Mouse (Mus musculus) common myeloid progenitor, adult 5-6 weeks (primary cell): Measurements from ENCODE around the gene 1700022I11Rik. TPM values are rescaled to one million over a fixed set of nuclear protein-coding genes. Genes with fewer than 3 reads are reported as not detected.
"Not testable (repeated sequence)": the region's sequence is repeated elsewhere in the genome, so short reads cannot be mapped to it uniquely, and the experiment has no call there.

ENCODE experiments used
- ATAC-seq: replicated peaks from 2 replicates; pipeline ENCODE4 v1.8.0; 2016; ENCODE audit warnings: low read depth, mild to moderate bottlenecking, moderate TSS enrichment, inconsistent platforms; ENCODE audit not compliant: poor library complexity, severe bottlenecking
- total RNA-seq: library from RNA; stranded (forward); fragments of 200-1000, 187-1606 nt; gene quantifications from 2 replicates; pipeline ENCODE4 v1.2.3, GENCODE M21; 2017

1700022I11Rik gene
- total RNA-seq, 1 experiment from 2014 or later: 0.41 TPM

DNA sequence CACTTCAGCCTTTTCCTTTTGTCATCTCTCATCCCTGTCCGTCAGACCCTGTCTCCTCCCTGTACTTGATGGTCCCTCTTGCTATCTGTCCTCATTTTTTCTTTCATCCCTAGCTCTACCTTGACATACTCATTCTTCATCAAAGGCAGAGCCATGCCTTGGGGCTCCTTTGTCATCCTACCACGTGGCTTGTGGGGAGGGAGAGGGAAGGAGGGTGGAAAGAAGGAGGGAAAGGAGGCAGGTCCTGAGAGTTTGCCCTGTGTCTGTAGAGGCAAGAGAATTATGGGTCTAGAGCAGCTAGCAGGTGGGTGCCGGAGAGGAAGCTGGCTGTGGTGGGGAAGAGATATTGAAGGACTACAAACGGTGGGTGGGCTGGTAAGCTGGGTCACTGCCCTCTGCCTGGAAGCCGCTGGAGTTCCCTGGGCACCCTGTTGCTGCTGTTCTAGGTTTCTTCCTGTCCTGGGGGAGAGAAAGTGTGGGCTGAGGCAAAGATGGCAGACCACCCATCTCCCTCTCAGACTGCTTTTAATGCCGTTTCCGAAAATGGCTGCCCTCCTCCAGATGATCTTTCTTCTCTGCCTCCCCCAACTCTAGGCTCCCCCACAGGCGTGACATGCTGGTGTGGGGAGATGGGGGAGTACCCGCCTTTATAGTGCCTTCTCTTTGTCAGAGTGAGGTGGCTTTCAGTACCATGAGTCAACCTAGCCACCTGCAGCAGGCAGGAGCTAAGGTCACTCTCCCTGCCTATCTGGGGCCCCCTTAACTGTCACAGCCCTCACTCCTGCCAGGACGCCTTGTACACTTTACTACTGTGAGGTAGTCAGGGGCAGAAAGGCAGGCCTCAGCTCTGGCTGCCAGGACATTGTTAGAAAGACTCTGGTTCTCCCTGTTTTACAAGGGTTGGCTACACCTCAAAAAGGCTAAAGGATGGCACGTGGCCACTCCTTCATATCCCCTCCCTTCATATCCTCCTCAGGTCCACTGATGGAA, 17.9 kb upstream of the 1700022I11Rik start:
- no peak for ATAC-seq

DNA sequence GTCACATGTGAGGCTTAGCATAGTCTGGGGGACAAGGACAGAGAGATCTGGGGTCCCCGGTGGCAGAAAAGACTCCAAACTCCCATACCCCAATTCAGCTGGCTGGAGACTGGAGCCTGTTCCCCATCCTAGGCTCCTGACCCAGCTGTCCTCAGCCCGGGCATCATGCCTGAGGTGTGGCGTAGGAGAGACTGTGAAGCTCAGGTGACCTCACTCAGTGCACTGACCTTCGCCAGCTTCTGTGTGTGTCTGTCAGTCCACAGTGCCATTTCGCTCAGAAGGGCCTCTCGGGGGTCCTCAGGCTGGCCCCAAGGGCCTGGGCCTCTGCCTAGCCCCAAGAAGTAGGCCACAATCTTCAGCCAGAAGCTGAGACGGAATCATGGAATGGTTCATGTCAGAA, 16.8 kb upstream of the 1700022I11Rik start:
- ATAC-seq: no peak

DNA sequence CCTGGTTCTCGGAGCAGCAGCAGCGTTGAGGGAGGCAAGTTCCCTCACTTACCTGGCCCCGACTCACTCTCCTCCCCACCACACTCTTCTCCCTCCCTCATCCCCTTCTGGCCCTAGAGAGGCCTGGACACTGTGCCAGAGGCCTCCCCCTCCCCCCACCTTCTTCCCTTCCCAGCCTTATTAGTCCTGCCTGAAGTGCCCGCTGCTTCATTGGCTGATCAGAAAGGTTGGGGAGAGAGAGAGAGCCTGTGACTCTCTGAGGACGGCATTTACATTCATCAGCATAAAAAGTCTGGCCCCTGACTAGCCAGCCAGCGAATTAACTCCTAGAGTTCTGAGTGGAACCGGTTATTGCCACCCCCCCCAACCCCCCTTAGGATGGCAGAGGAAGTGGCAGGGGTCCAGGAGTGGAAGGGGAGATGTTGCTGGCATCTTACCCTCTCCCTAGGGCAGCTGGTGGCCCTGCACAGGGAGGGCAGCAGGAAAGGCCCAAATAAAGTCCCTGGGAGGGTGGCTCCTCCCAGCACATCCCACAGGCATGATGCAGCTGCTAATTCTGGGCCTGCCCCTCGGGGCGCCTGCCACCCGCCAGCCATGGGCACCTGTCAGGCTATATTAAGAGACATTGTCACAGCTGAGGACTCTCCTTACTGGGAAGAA, 15.8 kb upstream of the 1700022I11Rik start:
- ATAC-seq: no peak

DNA sequence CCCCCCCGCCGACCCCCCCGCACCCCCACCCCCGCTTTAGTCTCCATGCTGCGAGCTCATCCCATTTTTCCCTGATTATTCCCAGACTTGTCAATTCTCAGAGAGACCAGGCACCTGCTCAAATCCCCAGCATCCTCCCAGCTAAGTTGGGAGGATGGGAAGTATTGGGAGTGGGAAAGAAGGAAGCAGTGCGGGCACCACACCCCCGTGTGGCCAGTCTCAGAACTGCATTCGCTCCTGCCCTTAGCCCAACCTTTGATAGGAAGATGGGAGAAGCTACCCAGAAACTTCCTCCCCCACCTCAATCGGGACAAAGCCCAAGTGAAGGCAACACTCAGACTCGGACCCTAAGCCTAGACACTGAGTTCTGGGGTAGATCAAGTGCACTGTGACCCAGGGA, 15.1 kb upstream of the 1700022I11Rik start:
- ATAC-seq: no peak

DNA sequence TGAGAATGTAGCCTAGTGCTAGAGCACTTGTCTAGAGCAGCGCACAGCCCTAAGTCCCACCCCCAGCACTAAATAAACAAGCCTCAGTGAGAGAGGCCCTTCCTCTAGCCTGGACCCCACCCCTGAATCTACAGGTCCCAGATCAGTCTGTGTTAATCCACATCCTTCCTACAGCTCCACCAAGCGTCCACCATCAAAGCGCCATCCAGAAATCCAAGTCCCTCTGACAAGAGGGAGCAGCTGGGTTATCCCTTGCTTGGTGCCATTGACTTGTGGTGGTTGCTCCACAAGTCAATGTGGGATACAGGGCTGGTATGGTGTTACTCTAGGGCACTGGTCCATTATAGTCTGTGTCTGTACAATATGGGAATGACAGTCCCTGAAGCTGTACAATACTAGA, 14.2 kb upstream of the 1700022I11Rik start:
- no peak for ATAC-seq

DNA sequence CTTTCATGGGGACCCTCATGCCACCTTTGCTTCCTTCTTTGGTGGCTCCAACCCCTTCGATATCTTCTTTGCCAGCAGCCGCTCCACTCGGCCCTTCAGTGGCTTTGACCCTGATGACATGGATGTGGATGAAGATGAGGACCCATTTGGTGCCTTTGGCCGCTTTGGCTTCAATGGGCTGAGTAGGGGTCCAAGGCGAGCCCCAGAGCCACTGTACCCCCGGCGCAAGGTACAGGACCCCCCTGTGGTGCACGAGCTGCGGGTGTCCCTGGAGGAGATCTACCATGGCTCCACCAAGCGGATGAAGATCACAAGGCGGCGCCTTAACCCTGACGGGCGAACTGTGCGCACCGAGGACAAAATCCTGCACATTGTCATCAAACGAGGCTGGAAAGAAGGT, 12.8 kb upstream of the 1700022I11Rik start:
- ATAC-seq: no peak

DNA sequence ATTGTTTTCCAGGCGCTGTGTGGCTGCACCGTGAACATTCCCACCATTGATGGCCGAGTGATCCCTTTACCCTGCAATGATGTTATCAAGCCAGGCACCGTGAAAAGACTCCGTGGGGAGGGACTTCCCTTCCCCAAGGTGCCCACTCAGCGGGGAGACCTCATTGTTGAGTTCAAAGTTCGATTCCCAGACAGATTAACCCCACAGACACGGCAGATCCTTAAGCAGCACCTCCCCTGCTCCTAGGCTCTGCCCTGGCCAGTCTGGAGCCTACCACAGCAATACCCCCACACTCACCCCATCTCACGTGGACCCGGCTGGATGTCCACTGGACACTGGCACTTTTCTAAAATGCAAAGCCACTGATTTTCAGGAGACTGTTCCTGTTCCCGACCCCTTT, 12.1 kb upstream of the 1700022I11Rik start:
- ATAC-seq: no peak

DNA sequence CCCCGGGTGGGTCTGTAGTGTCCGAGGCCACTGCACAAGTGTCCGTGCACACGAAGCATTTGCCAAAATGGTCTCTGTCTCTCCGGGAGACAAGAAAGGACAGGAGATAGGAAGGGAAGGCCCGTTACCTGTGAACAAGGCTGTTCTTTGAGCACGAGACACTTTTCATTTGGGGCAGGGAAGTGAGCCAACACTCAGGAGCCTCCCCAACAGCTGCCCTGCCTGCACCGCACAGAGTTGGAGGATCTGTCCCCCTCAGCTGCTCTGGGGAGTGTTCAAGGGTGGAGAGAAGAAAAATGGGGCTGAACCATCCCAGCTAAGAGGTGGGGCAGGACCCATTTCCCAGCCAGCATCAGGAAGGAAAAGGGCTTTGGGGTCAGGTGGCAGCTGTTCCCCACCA, 11.4 kb upstream of the 1700022I11Rik start:
- no peak for ATAC-seq

DNA sequence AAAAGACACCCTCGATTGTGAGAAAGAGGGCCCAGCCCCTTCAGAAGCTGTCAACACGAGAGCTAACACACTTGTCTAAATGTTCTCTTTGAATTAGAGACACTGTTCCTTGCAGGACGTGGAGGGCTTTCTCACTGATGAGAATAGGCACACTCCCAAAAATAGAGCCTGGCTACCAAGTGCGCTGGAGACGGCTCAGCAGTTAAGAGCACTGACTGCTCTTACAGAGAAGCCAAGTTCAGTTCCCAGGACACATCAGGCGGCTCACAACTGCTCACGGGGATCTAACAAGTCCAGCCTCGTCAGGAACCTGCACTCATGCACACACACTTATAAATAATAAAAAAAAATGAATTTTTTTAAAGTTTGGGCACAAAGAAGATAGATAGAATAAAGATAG, 10.5 kb upstream of the 1700022I11Rik start:
- ATAC-seq: no peak

DNA sequence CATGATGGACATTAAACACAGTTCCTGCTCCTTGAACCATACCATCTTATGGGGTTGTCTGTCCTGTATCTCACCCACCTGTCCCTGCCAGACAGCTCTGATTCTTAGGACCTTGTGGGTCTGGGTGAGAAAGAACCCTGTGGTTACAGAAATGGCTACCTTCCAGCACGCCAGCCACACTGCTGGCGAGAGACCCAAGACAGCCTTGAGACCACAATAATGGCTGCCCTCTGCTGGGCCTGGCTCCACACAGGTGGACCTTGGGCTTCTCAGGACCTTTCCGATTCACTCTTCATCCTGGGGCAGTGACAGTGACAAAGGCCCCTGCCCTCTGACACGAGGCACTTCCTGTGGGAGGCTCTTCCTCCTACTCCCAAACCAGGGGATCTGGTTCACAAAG, 10.0 kb upstream of the 1700022I11Rik start:
- no peak for ATAC-seq

DNA sequence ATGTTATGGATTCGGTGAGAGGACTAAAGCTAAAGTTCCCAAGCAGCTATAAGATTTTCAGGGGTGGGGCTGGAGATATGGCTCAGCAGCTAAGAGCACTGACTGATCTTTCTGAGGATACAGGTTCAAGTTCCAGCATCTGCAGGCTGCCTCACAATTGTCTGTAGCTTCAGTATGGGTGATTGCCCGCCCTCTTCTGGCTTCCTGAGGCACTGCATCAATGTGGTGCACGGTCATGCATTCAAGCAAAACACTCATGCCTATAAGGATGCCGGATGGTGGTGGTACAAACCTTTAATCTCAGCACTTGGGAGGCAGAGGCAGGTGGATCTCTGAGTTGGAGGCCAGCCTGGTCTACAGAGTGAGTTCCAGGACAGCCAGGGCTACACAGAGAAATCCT, 7.8 kb upstream of the 1700022I11Rik start:
- peak; percentile 75 for ATAC-seq

DNA sequence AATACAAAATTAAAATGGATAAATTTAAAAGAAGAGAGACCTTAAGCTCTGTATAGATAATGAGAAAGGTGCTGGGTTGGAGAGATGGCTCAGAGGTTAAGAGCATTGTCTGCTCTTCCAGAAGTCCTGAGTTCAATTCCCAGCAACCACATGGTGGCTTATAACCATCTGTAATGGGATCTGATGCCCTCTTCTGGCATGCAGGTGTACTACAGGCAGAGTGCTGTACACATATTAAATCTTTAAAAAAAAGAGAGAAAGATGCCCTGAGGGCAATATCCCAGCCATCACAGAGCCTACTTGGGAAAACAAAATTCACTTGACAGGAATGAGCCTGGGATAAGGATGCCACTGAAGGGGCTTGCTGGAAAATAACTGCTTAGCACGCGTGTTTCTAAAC, 5.9 kb upstream of the 1700022I11Rik start:
- ATAC-seq: no peak

DNA sequence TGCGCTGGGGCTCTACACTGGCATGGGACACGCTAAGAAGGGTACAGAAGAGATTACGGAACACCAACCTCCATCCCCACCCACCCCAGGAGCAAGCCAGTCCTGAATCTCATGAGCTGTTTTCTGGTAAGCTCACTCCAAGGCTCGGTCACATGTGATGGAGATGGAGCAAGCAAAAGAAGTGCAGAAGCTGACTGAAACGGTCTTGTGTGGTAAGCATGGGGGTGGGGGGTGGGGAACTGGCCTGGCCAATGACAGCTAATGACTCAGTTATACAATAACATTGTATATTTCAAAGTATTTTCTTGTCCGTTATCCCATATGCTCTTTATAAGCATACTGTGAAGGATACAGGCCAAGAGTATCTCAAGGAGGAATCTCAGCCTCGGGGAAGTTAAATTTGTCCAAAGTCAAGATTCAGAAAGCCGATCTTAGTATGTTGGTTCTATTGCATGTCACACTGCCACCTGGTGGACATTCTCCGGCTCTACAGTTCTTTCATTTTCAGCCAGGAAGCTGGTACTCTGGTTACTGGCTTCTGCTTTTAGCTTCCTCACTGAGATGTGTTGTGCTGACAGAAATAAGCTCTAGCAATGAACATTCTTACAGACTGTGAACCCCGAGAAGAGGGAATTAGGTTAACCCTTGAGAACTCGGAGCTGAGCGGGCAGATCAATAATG, 4.2 kb upstream of the 1700022I11Rik start:
- peak; percentile 90 for ATAC-seq

DNA sequence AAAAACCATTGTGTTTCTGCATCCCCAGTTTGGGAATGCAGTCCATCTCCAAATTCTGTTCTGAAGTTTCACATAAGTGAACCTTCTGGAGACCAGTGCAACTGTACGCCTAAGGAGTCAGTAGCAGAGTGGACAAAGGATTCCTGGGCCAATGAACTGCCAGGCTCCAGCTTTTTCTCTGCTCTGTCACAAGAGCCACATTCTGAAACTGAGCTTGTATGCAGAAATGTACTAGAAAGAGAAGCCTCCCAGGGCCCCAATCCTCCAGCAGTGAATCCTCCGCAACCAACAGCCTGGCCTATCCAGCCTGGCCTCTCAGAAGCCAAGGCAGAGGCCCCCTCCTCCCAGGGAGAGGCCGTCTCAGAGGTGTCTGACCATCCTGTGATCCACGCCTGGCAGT, 3.5 kb downstream of the 1700022I11Rik start:
- no peak for ATAC-seq

DNA sequence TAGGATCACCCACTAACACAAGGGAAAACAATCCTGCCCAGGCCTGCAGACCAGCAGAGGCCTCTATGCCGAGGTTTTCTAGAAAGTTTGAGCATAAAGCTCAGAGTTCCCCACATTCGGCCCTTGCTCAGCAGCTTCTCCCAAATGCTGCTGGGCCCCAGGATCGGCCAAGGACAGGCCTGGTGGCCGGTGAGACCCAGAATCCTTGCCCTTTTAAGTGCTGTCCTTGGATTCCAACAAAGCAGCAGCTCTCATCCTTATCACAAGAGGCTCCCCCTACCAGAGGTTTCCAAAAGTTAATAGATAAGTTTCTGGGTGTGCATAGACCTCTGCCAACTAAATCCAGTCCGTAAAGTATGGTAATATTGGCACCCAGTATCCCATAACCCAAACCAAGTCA, 4.5 kb downstream of the 1700022I11Rik start:
- no peak for ATAC-seq

DNA sequence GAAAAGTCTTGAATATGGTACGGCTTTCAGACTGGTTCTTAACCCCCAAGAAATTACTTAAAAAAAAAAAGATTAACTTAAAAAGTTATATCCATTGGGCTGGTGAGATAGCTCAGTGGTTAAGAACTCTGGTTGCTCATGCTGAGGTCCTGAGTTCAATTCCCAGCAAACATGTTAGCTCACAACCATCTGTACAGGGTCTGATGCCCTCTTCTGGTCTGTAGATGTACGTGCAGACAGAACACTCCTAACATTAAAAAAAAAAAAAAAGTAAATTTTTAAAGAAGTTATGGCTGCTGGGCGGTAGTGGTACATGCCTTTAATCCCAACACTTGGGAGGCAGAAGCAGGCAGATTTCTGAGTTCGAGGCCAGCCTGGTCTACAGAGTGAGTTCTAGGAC, 8.7 kb downstream of the 1700022I11Rik start:
- peak; percentile 50; the same call in 1 of the 2 replicates for ATAC-seq

DNA sequence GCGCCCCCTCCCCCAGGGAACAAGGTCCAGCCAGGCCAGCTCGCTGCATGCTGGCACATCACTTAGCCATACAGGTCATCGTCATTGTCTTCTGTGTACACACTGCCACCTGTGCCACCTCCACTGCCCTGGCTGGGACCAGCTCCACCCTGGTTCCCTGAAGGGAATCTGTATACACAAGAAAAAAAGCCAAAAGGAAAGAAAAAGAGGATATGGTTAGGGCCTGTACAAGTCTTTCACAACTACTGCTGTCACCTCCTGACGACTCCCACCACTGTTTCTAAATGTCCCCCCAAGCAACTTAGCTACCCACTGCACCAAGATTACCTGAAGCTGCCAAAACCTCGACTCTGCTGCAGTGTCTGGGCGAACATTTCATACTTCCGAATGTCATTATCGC, 11.1 kb downstream of the 1700022I11Rik start:
- ATAC-seq: not testable (repeated sequence)

DNA sequence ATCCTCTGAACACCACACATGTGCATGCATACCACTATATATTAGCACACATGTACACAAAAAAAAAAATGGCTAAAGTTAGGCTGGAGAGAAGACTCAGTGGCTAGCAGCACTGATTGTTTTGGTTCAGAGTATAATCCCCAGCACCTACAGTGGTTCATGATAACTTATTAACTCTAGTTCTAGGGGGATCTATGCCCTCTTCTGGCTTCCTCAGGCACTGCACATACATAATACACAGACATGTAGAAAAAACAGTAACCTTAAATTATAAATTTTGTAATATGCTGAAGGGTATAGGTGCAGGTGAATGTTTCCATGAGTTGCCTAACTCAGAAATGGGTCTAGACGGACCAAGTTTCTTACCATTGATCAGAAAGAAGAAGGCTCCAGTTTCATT, 18.9 kb downstream of the 1700022I11Rik start:
- peak; percentile 47; the same call in 1 of the 2 replicates for ATAC-seq

DNA sequence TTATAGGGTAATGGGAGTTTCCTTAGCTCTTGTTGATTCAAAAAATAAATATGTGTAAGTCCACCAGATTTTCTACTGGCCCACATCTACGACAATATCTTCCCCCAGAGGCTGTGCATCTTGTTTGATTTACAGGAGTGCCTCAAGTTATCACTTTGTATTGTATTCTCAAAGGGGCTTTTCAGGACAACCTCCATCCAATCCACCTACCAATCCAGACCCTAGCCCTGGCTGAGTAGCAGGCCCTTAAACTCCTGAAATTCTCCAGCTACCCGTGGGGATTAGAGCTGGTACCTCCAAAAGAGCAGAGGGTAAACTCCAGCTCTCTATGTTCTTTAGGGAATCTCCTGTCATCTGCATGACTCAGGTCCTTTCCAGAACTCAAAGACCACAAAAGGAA, 28.6 kb downstream of the 1700022I11Rik start:
- no peak for ATAC-seq

DNA sequence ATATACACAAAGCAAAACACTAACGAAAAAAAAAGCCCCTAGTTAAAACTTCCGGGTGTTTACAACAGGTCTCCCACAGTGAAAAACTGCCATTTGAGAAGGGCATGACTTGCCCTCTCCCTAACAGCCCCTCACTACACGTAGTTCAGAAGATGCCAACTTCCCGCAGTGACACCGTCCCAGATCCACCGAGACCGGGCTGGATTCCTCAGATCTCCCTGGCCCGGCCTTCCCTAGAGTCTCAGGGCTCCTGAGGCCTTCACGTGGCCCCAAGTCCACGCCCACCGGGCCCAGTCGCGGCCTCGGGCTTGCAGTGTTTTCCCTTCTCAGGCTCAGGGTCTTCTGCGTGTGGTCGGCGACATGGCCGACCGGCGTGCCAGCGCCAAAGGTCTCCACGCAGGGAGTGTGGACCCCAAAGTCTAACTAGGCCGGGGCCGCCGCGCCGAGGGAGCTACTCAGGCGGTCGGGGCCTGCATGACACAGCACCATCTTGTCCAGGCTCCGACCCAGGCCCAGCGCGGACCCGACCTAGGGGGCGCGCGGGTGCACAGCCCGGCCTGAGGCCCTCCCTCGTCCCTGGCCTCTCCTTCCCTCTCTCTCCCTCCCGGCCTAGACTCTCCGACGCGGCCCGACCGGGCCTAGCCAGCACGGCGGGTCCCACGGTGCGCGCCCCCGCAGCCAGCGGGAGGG, 30.2 kb downstream of the 1700022I11Rik start:
- ATAC-seq: peak; percentile 47
